Mouse (Mus musculus) neutrophil, adult 83 days (primary cell): ENCODE measurements around the gene Tmem131l. TPM values are rescaled to one million over a fixed set of nuclear protein-coding genes. Genes with fewer than 3 reads are reported as not detected.

ENCODE experiments used
- total RNA-seq, 2 experiments: library from RNA; stranded (reverse); gene quantifications; one replicate each; pipeline ENCODE4 v1.2.4; 2023

Gene Tmem131l
- 100 to 1,000 TPM; 167 to 190 TPM for total RNA-seq

GRCm38 (mm10) chr3:84039646-84040475 lies at the start of gene Tmem131l:
Gene Tmem131l, minus strand, starts transcription at chr3:84040175.

Other genes starting within 250 kb of the Tmem131l start
- 10 to 100 TPM; 80.5 to 88.9 TPM for gene Tlr2, start 198.4 kb downstream of the Tmem131l start, total RNA-seq
- 1 to 10 TPM; 3.1 to 7.2 TPM for gene Mnd1, start 115.6 kb upstream of the Tmem131l start, total RNA-seq
- gene Gm6525, start 133.9 kb upstream of the Tmem131l start, total RNA-seq: not detected